Mouse (Mus musculus) stomach, embryonic 16.5 days (tissue): ENCODE results near the gene Cnnm2. TPM values are rescaled to one million over a fixed set of nuclear protein-coding genes. Genes with fewer than 3 reads are reported as not detected.

Experiments used
- ATAC-seq: fragments of 200-750 bp; cut with Nextera tagmentation; 2 replicates; pipeline ENCODE4 v1.8.0; 2017; ENCODE audit warnings: moderate number of reproducible peaks, moderate TSS enrichment; ENCODE audit not compliant: insufficient read depth, low FRiP score
- H3K27ac ChIP-seq: fragments of 300-500 bp; sonication (generic); 2 replicates; pipeline ENCODE4 v1.5.1; 2014; ENCODE audit warnings: low read length
- H3K27me3 ChIP-seq: fragments of 300-500 bp; sonication (generic); 2 replicates; pipeline ENCODE4 v1.6.1; 2014; ENCODE audit warnings: low read length, control low read depth, mixed read lengths; ENCODE audit not compliant: control insufficient read depth, insufficient read depth
- H3K36me3 ChIP-seq: fragments of 300-500 bp; sonication (generic); 2 replicates; pipeline ENCODE4 v1.6.1; 2014; ENCODE audit warnings: low read length; ENCODE audit not compliant: control insufficient read depth, insufficient read depth
- H3K4me1 ChIP-seq: fragments of 300-500 bp; sonication (generic); 2 replicates; pipeline ENCODE4 v1.6.1; 2014; ENCODE audit warnings: low read length, control low read depth, mixed read lengths; ENCODE audit not compliant: control insufficient read depth, insufficient read depth
- H3K4me2 ChIP-seq: fragments of 300-500 bp; sonication (generic); 2 replicates; pipeline ENCODE4 v1.6.1; 2014; ENCODE audit warnings: low read depth, low read length, mixed read lengths
- H3K4me3 ChIP-seq: fragments of 300-500 bp; sonication (generic); replicated peaks from 2 replicates; pipeline ENCODE4 v1.5.1; 2014; ENCODE audit warnings: mild to moderate bottlenecking, low read length
- H3K9ac ChIP-seq: fragments of 300-500 bp; sonication (generic); 2 replicates; pipeline ENCODE4 v1.6.1; 2014; ENCODE audit warnings: low read length
- H3K9me3 ChIP-seq: fragments of 300-500 bp; sonication (generic); replicated peaks from 2 replicates; pipeline ENCODE4 v1.6.1; 2016; ENCODE audit warnings: low read length, control low read depth; ENCODE audit not compliant: control insufficient read depth
- WGBS: fragments of 180-500 bp; shearing (Covaris S2); extraction: QIAGEN DNeasy Blood & Tissue Kit; methylation state at CpG from one replicate; pipeline ENCODE4 v1.1.7; 2014; 5-methylcytosine and 5-hydroxymethylcytosine counted together
- polyA plus RNA-seq: library from polyadenylated mRNA; unstranded; fragments of >200 nt; fragmentation: Nextera tagmentation; extraction: Ambion mirVana; gene quantifications from 2 replicates; pipeline ENCODE4 v1.2.1, GENCODE M21; 2015

Gene Cnnm2
- polyA plus RNA-seq, 1 experiment from 2014 or later: 1.5 TPM

- Histone ChIP-seq H3K9ac (no peak overlapping the region), H3K4me2 (no peak overlapping the region), H3K4me3 (no peak overlapping the region), H3K9me3 (no peaks in the 10 kb centered on the region), H3K4me1 (no peaks in the 10 kb centered on the region), H3K36me3 (peaks cover 26% of the 10 kb centered on the region), H3K27me3 (no peaks in the 10 kb centered on the region), H3K27ac (no peak overlapping the region)
- ATAC-seq: no peak
- WGBS: 69% methylated on average over 14 of the region's 14 CpGs
These were observed 126.6 kb downstream of the Cnnm2 start for GRCm38 (mm10) chr19:46887811-46888527.

GRCm38 (mm10) chr19:46889666-46890065 lies 128.3 kb downstream of the Cnnm2 start:
- no peak overlapping the region for H3K4me3 ChIP-seq
- no peaks in the 10 kb centered on the region for H3K9me3 ChIP-seq
- H3K4me2 ChIP-seq: no peak overlapping the region
- peaks cover 26% of the 10 kb centered on the region for H3K36me3 ChIP-seq
- ATAC-seq: no peak
- H3K27me3 ChIP-seq: no peaks in the 10 kb centered on the region
- 94% methylated on average over 8 of the region's 8 CpGs for WGBS
- H3K9ac ChIP-seq: no peak overlapping the region
- H3K27ac ChIP-seq: no peak overlapping the region
- H3K4me1 ChIP-seq: no peaks in the 10 kb centered on the region

GRCm38 (mm10) chr19:46890657-46891056 lies 129.3 kb downstream of the Cnnm2 start:
- Histone ChIP-seq H3K9me3 (no peaks in the 10 kb centered on the region), H3K27me3 (no peaks in the 10 kb centered on the region), H3K4me3 (no peak overlapping the region), H3K9ac (no peak overlapping the region), H3K27ac (no peak overlapping the region), H3K36me3 (peaks cover 26% of the 10 kb centered on the region), H3K4me1 (no peaks in the 10 kb centered on the region), H3K4me2 (no peak overlapping the region)
- ATAC-seq: no peak
- 95% methylated on average over 8 of the region's 8 CpGs for WGBS

- H3K9ac ChIP-seq: no peak overlapping the region
- H3K36me3 ChIP-seq: peaks cover 35% of the 10 kb centered on the region
- ATAC-seq: no peak
- H3K9me3 ChIP-seq: peaks cover 4% of the 10 kb centered on the region; the same call in 1 of the 2 replicates
- H3K4me2 ChIP-seq: no peak overlapping the region
- no peaks in the 10 kb centered on the region for H3K4me1 ChIP-seq
- H3K27ac ChIP-seq: no peak overlapping the region; the same call in 1 of the 2 replicates
- WGBS: 66% methylated on average over 3 of the region's 3 CpGs
- no peak overlapping the region for H3K4me3 ChIP-seq
- H3K27me3 ChIP-seq: no peaks in the 10 kb centered on the region
These were observed 131.5 kb downstream of the Cnnm2 start for GRCm38 (mm10) chr19:46892856-46893255.

GRCm38 (mm10) chr19:46893484-46893883 lies 132.1 kb downstream of the Cnnm2 start:
- Histone ChIP-seq H3K27me3 (no peaks in the 10 kb centered on the region), H3K9ac (no peak overlapping the region), H3K4me1 (no peaks in the 10 kb centered on the region), H3K4me3 (no peak overlapping the region), H3K4me2 (no peak overlapping the region), H3K27ac (no peak overlapping the region), H3K36me3 (peaks cover 38% of the 10 kb centered on the region), H3K9me3 (peaks cover 4% of the 10 kb centered on the region; the same call in 1 of the 2 replicates)
- 78% methylated on average over 7 of the region's 7 CpGs for WGBS
- no peak for ATAC-seq

GRCm38 (mm10) chr19:46897135-46897534 lies 135.7 kb downstream of the Cnnm2 start:
- peaks cover 14% of the 10 kb centered on the region for H3K36me3 ChIP-seq
- ATAC-seq: no peak
- no peaks in the 10 kb centered on the region for H3K4me1 ChIP-seq
- no peaks in the 10 kb centered on the region for H3K27me3 ChIP-seq
- H3K9me3 ChIP-seq: peaks cover 4% of the 10 kb centered on the region; the same call in 1 of the 2 replicates
- no peak overlapping the region for H3K27ac ChIP-seq
- no peak overlapping the region for H3K4me3 ChIP-seq
- WGBS: 86% methylated on average over 3 of the region's 3 CpGs
- H3K9ac ChIP-seq: no peak overlapping the region
- no peak overlapping the region for H3K4me2 ChIP-seq

- H3K4me3 ChIP-seq: no peak overlapping the region
- no peak overlapping the region for H3K9ac ChIP-seq
- H3K4me2 ChIP-seq: no peak overlapping the region
- WGBS: 78% methylated on average over 5 of the region's 5 CpGs
- H3K36me3 ChIP-seq: peaks cover 14% of the 10 kb centered on the region
- no peaks in the 10 kb centered on the region for H3K4me1 ChIP-seq
- H3K9me3 ChIP-seq: peaks cover 4% of the 10 kb centered on the region; the same call in 1 of the 2 replicates
- H3K27ac ChIP-seq: no peak overlapping the region
- no peaks in the 10 kb centered on the region for H3K27me3 ChIP-seq
- ATAC-seq: no peak
These were observed 136.8 kb downstream of the Cnnm2 start for GRCm38 (mm10) chr19:46898222-46898621.

GRCm38 (mm10) chr19:46899306-46899705 lies 137.9 kb downstream of the Cnnm2 start:
- Histone ChIP-seq H3K27ac (no peak overlapping the region), H3K4me2 (no peak overlapping the region), H3K36me3 (peaks cover 14% of the 10 kb centered on the region), H3K9me3 (peaks cover 4% of the 10 kb centered on the region; the same call in 1 of the 2 replicates), H3K27me3 (no peaks in the 10 kb centered on the region), H3K9ac (no peak overlapping the region), H3K4me1 (no peaks in the 10 kb centered on the region), H3K4me3 (no peak overlapping the region)
- 40% methylated on average over 5 of the region's 5 CpGs for WGBS
- ATAC-seq: no peak

GRCm38 (mm10) chr19:46899871-46900270 lies 138.5 kb downstream of the Cnnm2 start:
- H3K36me3 ChIP-seq: peaks cover 14% of the 10 kb centered on the region
- ATAC-seq: no peak
- 62% methylated on average over 5 of the region's 5 CpGs for WGBS

More at GRCm38 (mm10) chr19:46899871-46900270, 138.5 kb downstream of the Cnnm2 start:
- Histone ChIP-seq H3K9ac (no peak overlapping the region), H3K4me1 (no peaks in the 10 kb centered on the region), H3K4me3 (no peak overlapping the region), H3K9me3 (peaks cover 4% of the 10 kb centered on the region; the same call in 1 of the 2 replicates), H3K27me3 (no peaks in the 10 kb centered on the region), H3K4me2 (no peak overlapping the region), H3K27ac (no peak overlapping the region; the same call in 1 of the 2 replicates)
